Mouse (Mus musculus): ENCODE data around the gene Sh2d3c. TPM values are rescaled to one million over a fixed set of nuclear protein-coding genes. Genes with fewer than 3 reads are reported as not detected.
A peak's percentile ranks its signal among the peaks of the same experiment; 100 is the strongest.

Gene Sh2d3c
- polyA plus RNA-seq, 1 experiment from 2014 or later = 17.0 TPM

DNA sequence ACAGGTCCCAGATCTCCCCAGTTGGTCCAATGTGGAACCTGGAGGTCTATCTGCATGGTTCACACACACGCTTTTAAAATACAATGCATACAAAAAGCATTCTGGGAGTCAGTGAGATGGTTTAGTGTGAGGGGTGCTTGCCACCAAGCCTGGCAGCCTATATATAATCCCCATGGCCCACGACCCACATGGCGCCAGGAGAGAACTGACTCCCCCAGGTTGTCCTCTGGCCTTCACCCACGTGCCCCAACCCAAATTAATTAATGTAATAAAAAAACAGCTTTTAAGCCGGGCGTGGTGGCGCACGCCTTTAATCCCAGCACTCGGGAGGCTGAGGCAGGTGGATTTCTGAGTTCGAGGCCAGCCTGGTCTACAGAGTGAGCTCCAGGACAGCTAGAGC is 37.2 kb upstream of the Sh2d3c start:
- Histone ChIP-seq H3K27me3 (no peaks in the 10 kb centered on the region), H3K4me1 (replicated peaks) (peaks cover 18% of the 10 kb centered on the region), H3K36me3 (peaks cover 66% of the 10 kb centered on the region), H3K27ac (no peak overlapping the region), H3K4me2 (no peak overlapping the region), H3K4me3 (replicated peaks) (no peak overlapping the region), H3K9ac (replicated peaks) (no peak overlapping the region), H3K9me3 (no peaks in the 10 kb centered on the region)
- WGBS = 87% methylated on average over 10 of the region's 10 CpGs
- ATAC-seq (ENCODE audit: insufficient number of reproducible peaks, insufficient read depth, low FRiP score, low TSS enrichment, low read depth) = no peak

GRCm38 (mm10) chr2:32684681-32685428 is 36.0 kb upstream of the Sh2d3c start:
- Histone ChIP-seq H3K36me3 (peaks cover 66% of the 10 kb centered on the region), H3K27me3 (no peaks in the 10 kb centered on the region), H3K4me1 (replicated peaks) (peaks cover 17% of the 10 kb centered on the region), H3K4me2 (no peak overlapping the region), H3K9me3 (no peaks in the 10 kb centered on the region), H3K27ac (no peak overlapping the region), H3K9ac (replicated peaks) (no peak overlapping the region), H3K4me3 (replicated peaks) (no peak overlapping the region)
- no peak for ATAC-seq (ENCODE audit: insufficient number of reproducible peaks, insufficient read depth, low FRiP score, low TSS enrichment, low read depth)
- WGBS = 90% methylated on average over 15 of the region's 15 CpGs

- Histone ChIP-seq H3K4me2 (no peak overlapping the region), H3K4me1 (replicated peaks) (peaks cover 7% of the 10 kb centered on the region), H3K27ac (no peak overlapping the region), H3K27me3 (no peaks in the 10 kb centered on the region), H3K9ac (replicated peaks) (0 out of 2 replicates have a peak overlapping the region, but pooled peaks have one; percentile 37), H3K4me3 (replicated peaks) (no peak overlapping the region), H3K9me3 (no peaks in the 10 kb centered on the region), H3K36me3 (peaks cover 66% of the 10 kb centered on the region)
- ATAC-seq (ENCODE audit: insufficient number of reproducible peaks, insufficient read depth, low FRiP score, low TSS enrichment, low read depth) = no peak
- WGBS = 93% methylated on average over 3 of the region's 3 CpGs
These were observed 35.0 kb upstream of the Sh2d3c start for GRCm38 (mm10) chr2:32685807-32686206.

GRCm38 (mm10) chr2:32686640-32687039 is 34.2 kb upstream of the Sh2d3c start:
- no peak for ATAC-seq (ENCODE audit: insufficient number of reproducible peaks, insufficient read depth, low FRiP score, low TSS enrichment, low read depth)
- no peak overlapping the region for H3K27ac ChIP-seq
- peaks cover 66% of the 10 kb centered on the region for H3K36me3 ChIP-seq
- peaks cover 4% of the 10 kb centered on the region for H3K4me1 ChIP-seq (replicated peaks)
- 85% methylated on average over 6 of the region's 6 CpGs for whole genome bisulfite sequencing
- no peak overlapping the region; the same call in 1 of the 2 replicates for H3K9ac ChIP-seq (replicated peaks)
- H3K27me3 ChIP-seq = no peaks in the 10 kb centered on the region
- no peaks in the 10 kb centered on the region for H3K9me3 ChIP-seq
- no peak overlapping the region for H3K4me3 ChIP-seq (replicated peaks)
- no peak overlapping the region for H3K4me2 ChIP-seq

GRCm38 (mm10) chr2:32687562-32687961 is 33.3 kb upstream of the Sh2d3c start:
- Histone ChIP-seq H3K4me3 (replicated peaks) (no peak overlapping the region), H3K9ac (replicated peaks) (no peak overlapping the region), H3K27me3 (no peaks in the 10 kb centered on the region), H3K36me3 (peaks cover 59% of the 10 kb centered on the region), H3K4me1 (replicated peaks) (peaks cover 7% of the 10 kb centered on the region), H3K27ac (no peak overlapping the region), H3K9me3 (no peaks in the 10 kb centered on the region), H3K4me2 (no peak overlapping the region)
- ATAC-seq (ENCODE audit: insufficient number of reproducible peaks, insufficient read depth, low FRiP score, low TSS enrichment, low read depth) = no peak
- 89% methylated on average over 8 of the region's 8 CpGs for WGBS

GRCm38 (mm10) chr2:32689420-32689819 is 31.4 kb upstream of the Sh2d3c start:
- no peak for ATAC-seq (ENCODE audit: insufficient number of reproducible peaks, insufficient read depth, low FRiP score, low TSS enrichment, low read depth)
- H3K9ac ChIP-seq (replicated peaks) = no peak overlapping the region
- WGBS = 24% methylated on average over 5 of the region's 5 CpGs
- 0 out of 2 replicates have a peak overlapping the region, but pooled peaks have one; percentile 56 for H3K27ac ChIP-seq
- no peaks in the 10 kb centered on the region for H3K9me3 ChIP-seq
- H3K27me3 ChIP-seq = no peaks in the 10 kb centered on the region
- H3K36me3 ChIP-seq = peaks cover 40% of the 10 kb centered on the region
- no peak overlapping the region for H3K4me2 ChIP-seq
- H3K4me1 ChIP-seq (replicated peaks) = peaks cover 16% of the 10 kb centered on the region
- no peak overlapping the region for H3K4me3 ChIP-seq (replicated peaks)

- peaks cover 24% of the 10 kb centered on the region for H3K36me3 ChIP-seq
- no peaks in the 10 kb centered on the region for H3K9me3 ChIP-seq
- no peak overlapping the region for H3K4me2 ChIP-seq
- no peak overlapping the region for H3K27ac ChIP-seq
- no peak overlapping the region for H3K4me3 ChIP-seq (replicated peaks)
- H3K4me1 ChIP-seq (replicated peaks) = peaks cover 16% of the 10 kb centered on the region
- no peak for ATAC-seq (ENCODE audit: insufficient number of reproducible peaks, insufficient read depth, low FRiP score, low TSS enrichment, low read depth)
- 84% methylated on average over 11 of the region's 11 CpGs for WGBS
- no peaks in the 10 kb centered on the region for H3K27me3 ChIP-seq
- no peak overlapping the region for H3K9ac ChIP-seq (replicated peaks)
These were observed 29.8 kb upstream of the Sh2d3c start for GRCm38 (mm10) chr2:32691041-32691440.

- no peaks in the 10 kb centered on the region for H3K9me3 ChIP-seq
- peaks cover 9% of the 10 kb centered on the region for H3K36me3 ChIP-seq
- H3K4me1 ChIP-seq (replicated peaks) = peaks cover 16% of the 10 kb centered on the region
- no peaks in the 10 kb centered on the region for H3K27me3 ChIP-seq
- no peak overlapping the region for H3K27ac ChIP-seq
- H3K4me2 ChIP-seq = peak overlapping the region; percentile 86
- no peak for ATAC-seq (ENCODE audit: insufficient number of reproducible peaks, insufficient read depth, low FRiP score, low TSS enrichment, low read depth)
- 0 out of 2 replicates have a peak overlapping the region, but pooled peaks have one; percentile 88 for H3K9ac ChIP-seq (replicated peaks)
- peak overlapping the region; percentile 82; the same call in 1 of the 2 replicates for H3K4me3 ChIP-seq (replicated peaks)
- WGBS = 93% methylated on average over 14 of the region's 14 CpGs
These were observed 28.4 kb upstream of the Sh2d3c start for GRCm38 (mm10) chr2:32692496-32692895.

DNA sequence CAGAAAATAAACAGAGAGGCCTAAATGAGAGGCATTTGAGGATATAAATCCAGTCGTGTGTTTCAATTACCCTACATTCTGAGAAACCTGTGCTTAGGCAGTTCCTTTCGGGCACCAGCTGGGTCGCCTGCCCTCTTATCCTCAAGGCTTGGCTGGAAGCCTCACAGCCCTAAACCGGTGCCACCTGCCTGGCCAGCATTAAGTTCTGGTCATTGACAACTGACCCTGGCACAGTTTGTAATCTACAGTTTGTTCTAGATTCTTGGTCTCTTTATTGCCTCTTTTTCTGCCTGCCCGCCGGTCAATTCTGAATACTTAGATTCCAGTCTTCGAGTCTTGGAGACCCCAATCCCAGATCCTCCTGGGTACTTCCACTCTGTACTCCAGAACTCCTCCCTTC is 27.6 kb upstream of the Sh2d3c start:
- no peak for ATAC-seq (ENCODE audit: insufficient number of reproducible peaks, insufficient read depth, low FRiP score, low TSS enrichment, low read depth)
- H3K4me1 ChIP-seq (replicated peaks) = peaks cover 16% of the 10 kb centered on the region
- H3K9ac ChIP-seq (replicated peaks) = peak overlapping the region; percentile 88
- H3K4me3 ChIP-seq (replicated peaks) = peak overlapping the region; percentile 82
- H3K36me3 ChIP-seq = peaks cover 1% of the 10 kb centered on the region; the same call in 1 of the 2 replicates
- H3K27me3 ChIP-seq = no peaks in the 10 kb centered on the region
- 16% methylated on average over 7 of the region's 7 CpGs for WGBS
- peak overlapping the region; percentile 83 for H3K27ac ChIP-seq
- H3K9me3 ChIP-seq = no peaks in the 10 kb centered on the region
- H3K4me2 ChIP-seq = peak overlapping the region; percentile 86

DNA sequence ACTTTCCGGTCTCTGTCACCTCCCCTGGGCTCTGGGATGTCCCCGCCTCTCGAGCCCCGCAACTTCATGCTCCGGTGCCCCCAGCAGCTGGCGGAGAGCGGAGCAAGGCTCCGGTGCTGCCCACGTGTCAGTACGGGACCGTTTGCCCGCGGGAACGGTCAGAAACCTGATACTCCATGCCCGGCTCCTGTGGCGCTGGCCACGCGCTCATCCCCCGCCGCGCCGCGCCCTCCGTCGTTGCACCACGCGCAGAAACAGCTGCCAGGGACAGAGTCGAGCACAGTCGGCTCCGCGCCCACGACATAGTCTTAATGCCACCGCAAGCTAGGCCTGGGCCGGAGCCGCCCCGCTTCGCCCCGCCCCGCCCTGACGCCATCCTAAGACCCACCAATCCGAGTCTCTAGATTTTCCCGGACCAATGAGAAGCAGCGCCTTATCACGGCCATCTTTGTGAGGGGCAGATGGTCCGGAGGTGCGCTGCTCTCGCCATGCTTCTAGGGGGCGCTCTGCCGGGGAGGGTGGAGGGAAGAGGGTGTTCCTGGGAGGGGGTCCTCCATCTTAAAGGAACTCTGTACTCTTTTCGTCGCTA is 26.9 kb upstream of the Sh2d3c start:
- Histone ChIP-seq H3K27ac (peak overlapping the region; percentile 83), H3K9me3 (no peaks in the 10 kb centered on the region), H3K4me3 (replicated peaks) (peak overlapping the region; percentile 82), H3K27me3 (no peaks in the 10 kb centered on the region), H3K9ac (replicated peaks) (peak overlapping the region; percentile 88), H3K4me1 (replicated peaks) (peaks cover 16% of the 10 kb centered on the region), H3K4me2 (peak overlapping the region; percentile 86), H3K36me3 (no peaks in the 10 kb centered on the region)
- under 1% methylated on average over 51 of the region's 51 CpGs for whole genome bisulfite sequencing
- ATAC-seq (ENCODE audit: insufficient number of reproducible peaks, insufficient read depth, low FRiP score, low TSS enrichment, low read depth) = peak; percentile 97

GRCm38 (mm10) chr2:32694691-32695090 is 26.2 kb upstream of the Sh2d3c start:
- Histone ChIP-seq H3K4me1 (replicated peaks) (peaks cover 16% of the 10 kb centered on the region), H3K27ac (peak overlapping the region; percentile 76), H3K4me2 (peak overlapping the region; percentile 86), H3K9ac (replicated peaks) (peak overlapping the region; percentile 44; the same call in 1 of the 2 replicates), H3K4me3 (replicated peaks) (peak overlapping the region; percentile 82), H3K36me3 (no peaks in the 10 kb centered on the region), H3K9me3 (no peaks in the 10 kb centered on the region), H3K27me3 (no peaks in the 10 kb centered on the region)
- WGBS = 90% methylated on average over 12 of the region's 12 CpGs
- no peak for ATAC-seq (ENCODE audit: insufficient number of reproducible peaks, insufficient read depth, low FRiP score, low TSS enrichment, low read depth)

Data from limb, embryonic 12.5 days (tissue).